Mouse (Mus musculus): ENCODE results near the gene Il10rb.
A peak's percentile ranks its signal among the peaks of the same experiment; 100 is the strongest.
"Not testable (repeated sequence)": the region's sequence is repeated elsewhere in the genome, so short reads cannot be mapped to it uniquely, and the experiment has no call there.

Il10rb gene

DNA sequence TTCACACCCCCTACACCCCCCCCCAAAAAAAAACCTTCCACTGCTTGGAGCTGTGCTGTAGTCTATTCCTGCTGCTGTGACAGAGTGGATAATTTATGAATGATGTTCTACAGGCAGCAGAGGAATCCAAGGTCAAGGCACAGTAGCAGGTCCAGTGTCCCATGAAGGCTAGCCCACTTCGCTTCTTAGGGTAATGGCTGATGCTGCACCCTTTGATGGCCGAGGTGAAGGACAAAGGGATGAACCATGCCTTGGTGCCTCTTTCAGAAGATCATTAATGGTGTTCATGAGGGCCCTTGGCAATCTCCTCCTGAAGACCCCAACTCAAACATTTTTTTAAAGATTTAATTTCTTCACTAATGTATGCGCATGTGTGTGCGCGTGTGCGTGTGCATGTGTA is 10.4 kb downstream of the Il10rb start:
- no peak for DNase-seq (ENCODE audit: low read depth, low spot score)

DNA sequence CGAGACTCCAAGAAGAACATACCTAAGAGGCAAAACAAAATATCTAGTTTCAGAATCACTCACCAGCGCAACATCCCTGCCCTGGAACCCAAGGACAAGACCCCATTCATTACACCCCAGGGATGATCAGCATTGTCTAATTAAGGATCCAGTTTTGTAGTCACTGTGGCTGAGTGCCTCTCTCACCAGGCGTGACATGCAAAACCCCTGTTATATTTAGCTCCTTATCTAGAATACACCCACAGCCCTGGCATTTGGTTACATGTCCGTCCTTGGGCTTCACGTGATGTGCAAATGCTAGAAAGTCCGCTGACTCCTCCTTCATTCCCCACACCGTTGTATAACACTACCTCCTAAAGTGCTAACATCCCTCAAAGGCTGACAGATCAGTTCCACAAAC is 11.0 kb downstream of the Il10rb start:
- no peak for DNase-seq (ENCODE audit: low read depth, low spot score)

DNA sequence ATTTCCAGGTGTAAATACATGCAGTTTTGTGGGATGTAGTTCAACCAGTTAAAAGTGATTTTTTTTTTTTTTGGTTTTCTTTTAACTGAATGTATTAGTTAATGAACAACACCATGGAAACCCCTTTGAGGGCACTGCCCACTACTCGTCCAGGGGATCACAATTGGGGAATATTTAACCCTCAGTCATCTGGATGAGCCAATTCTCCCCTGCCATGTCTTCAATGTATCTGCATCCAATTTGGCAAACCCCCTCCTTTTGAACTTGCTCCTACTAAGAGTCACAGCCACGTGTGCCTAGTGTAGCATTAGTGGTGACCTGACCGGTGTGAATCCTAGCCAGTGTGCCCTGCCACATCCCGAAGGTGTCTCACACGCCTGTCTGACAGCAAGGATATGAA is 12.6 kb downstream of the Il10rb start:
- no peak for DNase-seq (ENCODE audit: low read depth, low spot score)

DNA sequence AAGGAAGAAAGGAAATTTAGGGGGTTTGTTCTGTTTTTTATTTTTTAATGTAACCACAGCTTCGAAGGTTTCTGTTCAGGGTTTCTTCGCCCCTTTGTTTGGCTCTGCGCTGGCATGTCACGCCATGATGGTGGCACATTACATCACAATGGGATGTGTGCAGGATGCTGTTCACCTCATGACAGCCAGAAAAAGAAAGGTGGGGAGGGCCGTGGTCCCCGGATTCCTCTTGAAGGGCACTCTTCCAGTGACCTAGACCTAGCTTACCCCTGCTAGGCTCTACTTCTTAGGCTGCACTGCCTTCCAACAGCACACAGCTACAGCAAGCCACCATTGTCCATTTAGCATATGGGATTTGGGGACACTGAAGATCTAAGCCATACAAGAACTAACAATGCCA is 19.9 kb downstream of the Il10rb start:
- no peak for DNase-seq (ENCODE audit: low read depth, low spot score)

DNA sequence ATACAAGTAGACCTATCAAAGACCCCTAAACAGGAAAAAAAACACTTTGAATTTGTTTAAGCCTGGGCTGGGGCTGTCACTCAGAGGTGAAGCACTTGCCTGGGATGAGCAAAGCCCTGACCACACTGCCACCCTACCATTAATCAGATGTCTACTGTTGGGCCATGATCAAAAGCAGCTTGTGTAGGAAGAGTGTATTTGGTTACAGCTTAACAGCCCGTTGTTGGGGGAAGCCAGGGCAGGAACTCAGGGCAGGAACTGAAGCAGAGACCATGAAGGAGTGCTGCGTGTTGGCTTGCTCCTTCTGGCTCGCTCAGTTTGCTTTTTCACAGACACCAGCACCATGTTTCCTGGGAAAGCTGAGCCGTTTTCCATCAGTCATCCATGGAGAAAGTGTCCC is 20.6 kb downstream of the Il10rb start:
- DNase-seq (ENCODE audit: low read depth, low spot score): no peak

DNA sequence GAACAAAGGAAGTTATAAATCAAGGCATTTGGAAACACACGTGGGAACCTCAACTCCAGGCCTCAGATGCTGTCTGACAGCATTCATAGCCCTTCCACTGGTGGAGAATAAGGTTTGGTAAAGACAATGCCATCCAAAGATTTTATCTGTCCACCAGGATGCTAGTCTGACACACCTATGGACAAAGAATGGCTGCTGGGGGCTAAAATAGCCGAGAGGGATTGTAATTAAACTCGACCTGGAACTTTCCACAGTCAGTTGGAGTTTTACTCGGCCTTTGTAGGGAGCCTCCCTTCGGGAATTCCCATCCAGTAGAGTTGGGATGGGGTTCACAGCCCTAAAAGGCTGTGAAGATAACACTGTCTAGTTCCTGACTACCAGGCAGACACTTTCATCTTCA is 21.5 kb downstream of the Il10rb start:
- no peak for DNase-seq (ENCODE audit: low read depth, low spot score)

DNA sequence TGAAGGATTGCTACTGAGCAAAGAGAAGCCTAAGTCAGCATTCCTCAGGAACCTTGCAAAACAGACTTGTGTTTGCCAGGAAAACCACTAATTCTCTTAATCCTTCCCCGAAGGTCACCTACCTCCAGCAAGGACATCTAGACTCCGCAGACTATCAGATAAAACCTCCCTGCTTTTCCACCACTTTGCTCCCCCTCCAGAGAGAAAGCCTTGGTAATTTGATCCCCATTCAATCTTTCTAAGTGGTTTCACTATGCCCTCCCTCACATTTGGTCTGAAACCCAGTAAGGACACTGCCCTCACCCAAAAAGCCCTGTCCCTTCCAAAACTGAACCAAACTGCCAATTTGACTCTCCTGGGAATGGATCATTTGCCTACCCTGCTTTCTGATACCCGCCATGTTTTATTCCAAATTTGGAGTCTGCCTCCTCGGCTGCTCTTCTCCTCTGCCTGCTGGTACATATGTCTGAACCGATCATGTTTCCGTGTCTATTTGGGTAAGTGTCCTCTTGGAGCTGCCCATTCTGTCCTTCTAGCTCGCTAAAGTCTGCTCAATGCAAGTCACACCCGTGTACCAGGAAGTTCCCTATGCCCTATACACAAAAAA is 22.4 kb downstream of the Il10rb start:
- DNase-seq (ENCODE audit: low read depth, low spot score): no peak

DNA sequence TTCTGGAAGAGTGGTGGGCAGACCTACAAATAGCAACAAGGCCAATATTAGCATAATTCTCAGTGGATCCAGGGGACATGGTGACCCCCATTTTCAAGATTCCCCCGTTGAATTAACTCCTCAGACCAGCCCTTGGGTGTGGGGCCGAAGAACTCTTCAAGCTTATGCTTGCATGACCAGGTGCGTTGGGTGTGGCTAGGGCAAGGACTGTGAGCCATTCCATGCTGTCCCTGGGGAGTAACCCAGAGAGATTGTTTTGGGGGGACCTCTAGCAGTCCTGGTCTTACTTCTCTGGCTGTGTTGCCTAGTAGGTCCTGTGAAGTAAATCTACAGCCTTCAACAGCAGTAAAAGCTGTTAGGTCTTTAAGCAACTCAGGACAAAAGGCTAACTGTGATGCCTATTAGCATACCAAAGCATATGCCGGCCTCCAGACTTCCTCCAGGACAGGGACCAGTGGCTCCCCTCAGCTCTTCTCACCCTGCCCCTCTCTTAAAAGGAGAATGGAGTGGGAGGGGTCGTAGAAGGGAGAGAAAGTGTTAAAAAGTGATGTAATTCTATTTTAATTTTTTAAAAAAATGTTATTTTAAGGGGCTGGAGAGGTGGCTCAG is 26.9 kb downstream of the Il10rb start:
- no peak for DNase-seq (ENCODE audit: low read depth, low spot score)

DNA sequence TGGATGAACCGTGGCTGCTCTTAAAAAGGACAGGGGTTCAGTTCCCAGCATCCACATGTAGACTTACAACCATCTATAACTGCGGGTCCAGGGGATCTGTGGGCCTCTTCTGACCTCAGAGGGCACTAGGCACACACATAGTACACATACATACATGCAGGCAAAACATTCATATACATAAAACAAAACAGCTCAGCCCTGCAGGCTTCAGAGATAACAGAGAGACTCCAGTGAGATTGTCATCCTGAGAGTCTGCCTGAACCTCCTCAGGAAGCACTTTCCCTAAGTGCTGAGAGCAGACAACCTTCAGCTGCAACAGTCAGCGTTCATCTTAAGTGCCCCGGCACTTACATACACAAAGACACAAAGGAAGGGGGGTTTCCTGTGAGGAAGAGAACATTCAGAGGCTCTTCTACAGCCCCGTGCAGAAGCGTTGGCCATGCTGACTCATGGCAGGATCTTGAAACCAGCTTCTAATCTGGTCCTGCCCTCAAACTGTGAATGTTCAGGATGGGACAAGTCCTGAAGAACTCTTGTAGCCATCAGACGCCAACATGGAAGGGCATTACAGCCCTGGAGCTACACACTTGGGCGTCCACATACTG is 27.5 kb downstream of the Il10rb start:
- peak; percentile 52 for DNase-seq (ENCODE audit: low read depth, low spot score)

DNA sequence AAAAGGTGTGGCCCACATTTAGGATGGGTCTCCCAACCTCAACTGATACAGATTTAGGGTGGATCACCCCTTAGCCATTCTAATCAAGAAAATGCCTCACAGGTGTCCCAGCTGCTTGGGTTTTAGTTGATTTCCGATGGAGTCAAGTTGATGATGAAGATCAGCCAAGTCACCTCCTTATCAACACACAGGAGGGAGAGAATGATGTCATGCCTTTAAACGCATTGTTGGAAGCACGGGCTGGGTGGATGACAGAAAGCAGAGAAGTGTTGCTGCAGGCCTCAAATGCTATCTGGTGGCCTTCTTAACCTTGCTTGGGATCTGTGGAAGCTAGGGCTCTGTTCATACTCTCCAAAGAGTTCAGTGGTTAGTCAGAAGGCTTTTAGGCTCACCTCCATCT is 28.2 kb downstream of the Il10rb start:
- DNase-seq (ENCODE audit: low read depth, low spot score): no peak

DNA sequence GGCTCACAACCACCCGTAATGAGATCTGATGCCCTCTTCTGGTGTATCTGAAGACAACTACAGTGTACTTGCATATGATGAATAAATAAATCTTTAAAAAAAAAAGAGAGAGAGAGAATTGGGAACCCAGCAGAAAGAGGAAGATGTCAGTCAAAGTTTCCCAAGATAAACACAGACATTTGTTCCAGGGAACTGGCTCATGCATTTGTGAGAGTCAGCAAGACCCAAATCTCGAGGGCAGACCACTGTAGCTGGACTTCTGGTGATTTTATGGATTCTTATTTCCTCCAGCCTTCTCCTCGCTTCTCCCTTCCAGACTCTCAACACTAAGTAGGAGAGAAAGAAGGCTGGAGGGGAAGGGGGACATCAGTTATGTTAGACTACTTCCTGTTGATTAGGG is 32.1 kb downstream of the Il10rb start:
- DNase-seq (ENCODE audit: low read depth, low spot score): no peak

DNA sequence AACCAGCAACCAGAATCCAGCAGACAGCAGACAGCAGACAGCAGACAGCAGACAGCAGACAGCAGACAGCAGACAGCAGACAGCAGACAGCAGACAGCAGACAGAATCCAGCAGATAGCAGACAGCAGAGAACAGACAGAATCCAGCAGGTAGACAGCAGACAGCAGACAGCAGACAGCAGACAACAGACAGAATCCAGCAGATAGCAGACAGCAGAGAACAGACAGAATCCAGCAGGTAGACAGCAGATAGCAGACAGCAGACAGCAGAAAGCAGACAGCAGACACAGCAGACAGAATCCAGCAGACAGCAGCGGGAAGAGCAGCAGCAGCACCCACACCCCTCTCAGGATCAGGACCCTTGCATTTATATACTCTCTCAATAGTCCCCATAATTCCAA is 32.6 kb downstream of the Il10rb start:
- not testable (repeated sequence) for DNase-seq (ENCODE audit: low read depth, low spot score)

DNA sequence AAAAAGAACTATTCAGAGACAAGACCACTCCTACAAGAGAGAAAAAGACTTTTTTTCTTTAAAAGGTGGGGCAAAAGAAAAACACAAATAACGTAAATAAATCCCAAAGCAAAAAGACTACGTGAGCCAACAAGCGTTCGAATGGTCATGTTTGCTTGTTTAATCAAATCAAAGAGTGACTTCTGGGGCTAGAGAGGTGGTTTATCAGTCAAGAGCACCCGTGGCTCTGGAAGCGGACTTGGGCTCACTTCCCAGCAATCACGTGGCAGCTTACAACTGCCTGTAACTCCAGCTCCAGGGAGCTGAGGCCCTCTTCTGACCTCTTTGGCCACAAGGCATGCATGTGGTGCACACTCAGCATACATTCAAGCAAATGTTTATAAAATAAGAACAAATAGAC is 35.4 kb downstream of the Il10rb start:
- DNase-seq (ENCODE audit: low read depth, low spot score): no peak

DNA sequence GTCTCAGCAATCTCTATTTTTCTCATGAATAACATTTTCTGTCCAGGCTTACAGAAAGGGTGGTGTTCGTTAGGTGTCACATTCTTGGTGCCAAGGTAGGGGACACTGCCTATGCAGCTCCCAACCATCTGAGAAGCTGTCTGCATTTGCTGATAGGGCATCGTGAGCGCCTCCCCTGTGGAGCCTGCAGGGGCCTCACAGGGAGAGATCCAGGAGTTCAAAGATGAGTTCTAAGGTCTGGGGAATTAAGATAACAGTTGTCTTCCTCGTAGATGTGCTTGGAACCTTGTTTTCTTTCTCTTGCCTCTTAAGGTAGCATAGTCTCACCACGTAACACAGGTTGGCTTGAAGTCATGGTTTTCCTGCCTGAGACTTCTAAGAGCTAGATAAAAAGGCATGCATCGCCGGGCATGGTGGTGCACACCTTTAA is 35.9 kb downstream of the Il10rb start:
- DNase-seq (ENCODE audit: low read depth, low spot score): no peak

DNA sequence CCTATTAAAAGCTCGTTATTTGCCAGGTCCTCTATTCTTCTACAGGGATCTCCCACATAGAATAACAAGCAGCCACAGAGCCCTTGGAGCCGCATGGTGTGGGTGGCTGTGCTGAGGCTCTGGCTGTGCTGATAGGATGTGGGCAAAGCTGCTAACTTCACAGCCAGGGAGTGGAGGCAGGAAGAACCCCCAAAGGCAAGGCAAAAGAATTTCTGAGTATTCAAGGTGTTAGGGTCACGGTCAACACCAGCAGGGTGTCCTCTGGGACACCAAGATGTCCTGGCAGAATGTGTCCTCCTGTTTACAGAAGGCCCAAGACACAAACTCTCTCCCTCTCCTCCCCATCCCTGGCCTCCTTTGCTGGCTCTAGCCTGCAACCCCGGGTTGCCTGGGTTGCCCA is 36.5 kb downstream of the Il10rb start:
- DNase-seq (ENCODE audit: low read depth, low spot score): peak; percentile 68

DNA sequence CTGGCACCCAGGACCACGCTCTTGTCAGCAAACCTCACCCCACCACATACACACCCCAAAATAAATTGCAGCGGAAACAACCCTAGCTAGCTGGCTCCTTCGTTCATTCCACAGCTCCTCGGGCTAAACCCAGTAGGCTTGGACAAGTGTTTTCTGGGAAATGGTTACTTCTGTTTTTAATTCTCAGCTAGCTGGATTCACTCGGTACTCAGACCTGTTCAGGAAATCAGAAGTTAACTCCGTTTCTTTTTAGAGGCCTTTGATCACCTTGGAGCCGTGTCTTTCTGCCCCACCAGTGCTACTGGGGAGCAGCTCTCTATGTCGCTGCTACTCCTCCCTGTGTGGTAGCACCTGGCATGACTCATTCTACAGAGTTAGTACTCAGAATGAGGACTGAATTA is 37.2 kb downstream of the Il10rb start:
- peak; percentile 66 for DNase-seq (ENCODE audit: low read depth, low spot score)

DNA sequence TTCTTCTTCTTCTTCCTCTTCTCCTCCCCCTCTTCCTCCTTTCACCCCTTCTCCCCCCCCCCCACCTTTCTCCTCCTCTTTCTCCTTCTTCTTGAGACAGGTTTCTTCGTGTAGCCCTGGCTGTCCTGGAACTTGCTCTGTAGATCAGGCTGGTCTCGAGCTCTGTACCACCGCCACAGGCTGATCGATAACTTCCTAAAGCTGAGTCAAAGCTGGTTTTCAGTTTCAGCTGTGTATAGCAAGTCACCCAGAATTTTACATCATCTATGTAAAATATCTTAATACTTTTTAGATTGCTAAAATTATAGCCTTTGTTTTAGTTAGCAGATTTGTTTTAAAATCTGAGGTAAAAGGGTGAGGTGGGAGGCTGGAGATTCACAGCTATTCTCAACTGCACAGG is 38.9 kb downstream of the Il10rb start:
- DNase-seq (ENCODE audit: low read depth, low spot score): no peak

DNA sequence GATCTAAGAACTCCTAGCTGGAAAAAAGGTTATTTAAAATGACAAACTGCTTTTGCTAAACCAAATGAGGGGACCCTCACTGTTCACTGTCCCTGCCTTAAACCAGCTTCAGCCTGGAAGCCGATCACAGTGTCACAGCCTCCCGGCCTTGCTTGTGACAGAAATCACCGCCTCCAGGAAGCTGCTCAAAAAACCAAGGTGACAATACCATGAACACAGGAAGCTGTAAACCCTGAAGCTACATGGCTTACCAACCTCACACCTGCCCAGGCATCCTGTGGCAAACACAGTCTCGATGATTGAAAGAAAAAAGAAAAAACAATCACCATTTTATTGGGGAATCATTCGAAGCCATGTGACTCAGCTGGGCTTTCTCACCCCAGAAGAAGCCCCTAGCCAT is 39.6 kb downstream of the Il10rb start:
- peak; percentile 85 for DNase-seq (ENCODE audit: low read depth, low spot score)

DNA sequence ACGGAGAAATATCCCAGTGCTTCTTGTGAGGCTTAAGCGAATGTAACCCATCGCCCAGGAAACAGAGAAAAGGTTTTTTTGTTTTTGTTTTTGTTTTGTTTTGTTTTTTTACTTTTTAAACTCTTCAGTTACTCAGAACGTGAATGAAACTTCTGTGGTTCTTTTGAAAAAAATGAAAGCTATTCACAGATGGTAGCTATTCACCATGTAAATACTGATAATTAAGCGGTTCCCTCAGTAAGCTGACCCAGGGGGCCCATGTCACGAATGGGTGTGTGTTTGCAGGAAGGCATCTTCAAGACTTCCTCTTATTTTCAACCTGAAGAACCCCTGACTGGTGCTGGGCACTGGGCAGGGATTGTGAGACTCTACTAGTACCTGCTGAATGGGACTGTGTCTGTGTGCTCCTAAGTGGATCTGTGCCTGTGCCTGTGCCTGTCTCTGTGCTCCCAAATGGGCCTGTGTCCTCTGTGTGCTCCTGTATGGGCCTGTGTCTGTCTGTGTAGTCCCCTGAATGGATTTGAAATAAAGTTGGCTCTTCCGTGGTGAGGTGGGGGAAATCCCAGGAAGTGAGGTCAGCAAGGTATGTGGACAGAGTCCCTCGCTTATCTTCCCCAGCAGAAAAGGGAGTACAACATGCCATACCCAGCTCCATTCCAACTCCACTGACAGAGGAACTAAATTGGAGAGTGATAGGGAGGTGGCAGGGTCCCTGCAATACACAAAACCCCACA is 41.0 kb downstream of the Il10rb start:
- DNase-seq (ENCODE audit: low read depth, low spot score): peak; percentile 62

DNA sequence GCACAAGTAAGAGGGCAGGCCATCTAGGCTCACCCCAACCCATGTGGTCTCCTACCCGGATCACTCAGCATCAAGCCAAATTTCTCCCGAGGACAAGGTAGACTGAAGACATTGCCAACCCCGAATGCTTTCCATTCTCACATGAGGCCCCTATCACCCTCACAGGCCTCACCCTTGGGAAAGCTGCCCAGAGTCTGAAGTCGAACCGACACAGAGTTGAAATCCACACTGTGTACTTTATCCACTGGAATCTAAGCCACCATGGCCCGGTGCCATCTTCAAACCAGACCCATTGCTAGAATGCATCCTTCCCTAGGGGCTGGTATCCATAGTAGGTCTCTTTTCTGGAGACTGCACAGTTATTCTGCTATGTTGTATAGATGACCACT is 41.5 kb downstream of the Il10rb start:
- DNase-seq (ENCODE audit: low read depth, low spot score): no peak

DNA sequence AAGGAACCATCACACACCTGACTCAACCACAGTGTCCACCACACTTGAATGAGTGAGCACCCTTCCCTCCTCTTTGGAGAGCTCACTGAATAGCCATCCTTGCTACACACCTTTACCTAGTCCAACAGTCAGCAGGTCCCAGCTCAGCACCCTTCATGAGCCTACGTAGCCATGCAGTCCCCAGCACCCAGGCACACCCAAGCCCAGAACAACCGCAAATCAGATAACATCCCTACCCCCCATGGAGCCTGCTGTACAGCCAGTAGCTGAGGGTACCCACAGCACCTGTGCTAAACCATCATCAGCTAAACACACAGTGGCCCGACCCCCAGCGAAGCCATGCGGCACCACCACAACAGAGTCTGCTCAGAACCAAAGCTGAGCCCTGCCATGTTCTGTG is 42.1 kb downstream of the Il10rb start:
- peak; percentile 39 for DNase-seq (ENCODE audit: low read depth, low spot score)

DNA sequence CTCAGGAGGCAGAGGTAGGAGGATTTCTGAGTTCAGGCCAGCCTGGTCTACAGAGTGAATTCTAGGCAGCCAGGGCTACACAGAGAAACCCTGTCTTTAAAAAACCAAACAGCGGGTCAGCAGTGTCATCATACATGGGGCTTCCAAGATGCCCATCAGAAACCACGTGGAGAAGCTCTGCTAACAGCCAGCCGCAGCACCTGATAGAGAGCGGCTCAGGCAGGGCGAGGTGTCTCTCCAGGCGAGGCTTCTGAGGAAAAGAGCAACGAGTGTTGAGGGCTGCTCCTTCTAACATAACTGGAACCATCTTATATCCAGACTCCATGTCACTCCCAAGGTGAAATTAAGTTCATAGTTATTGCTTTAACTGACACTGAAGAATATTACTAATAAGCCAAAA is 42.9 kb downstream of the Il10rb start:
- no peak for DNase-seq (ENCODE audit: low read depth, low spot score)

Data from CD4-positive helper T cell, adult 2 months (primary cell).